Mouse (Mus musculus): ENCODE results near the gene Spint2. TPM values are rescaled to one million over a fixed set of nuclear protein-coding genes. Genes with fewer than 3 reads are reported as not detected.
A peak's percentile ranks its signal among the peaks of the same experiment; 100 is the strongest.
"Not testable (repeated sequence)": the region's sequence is repeated elsewhere in the genome, so short reads cannot be mapped to it uniquely, and the experiment has no call there.

Gene Spint2
- polyA plus RNA-seq, 1 experiment, result 37.0 TPM

DNA sequence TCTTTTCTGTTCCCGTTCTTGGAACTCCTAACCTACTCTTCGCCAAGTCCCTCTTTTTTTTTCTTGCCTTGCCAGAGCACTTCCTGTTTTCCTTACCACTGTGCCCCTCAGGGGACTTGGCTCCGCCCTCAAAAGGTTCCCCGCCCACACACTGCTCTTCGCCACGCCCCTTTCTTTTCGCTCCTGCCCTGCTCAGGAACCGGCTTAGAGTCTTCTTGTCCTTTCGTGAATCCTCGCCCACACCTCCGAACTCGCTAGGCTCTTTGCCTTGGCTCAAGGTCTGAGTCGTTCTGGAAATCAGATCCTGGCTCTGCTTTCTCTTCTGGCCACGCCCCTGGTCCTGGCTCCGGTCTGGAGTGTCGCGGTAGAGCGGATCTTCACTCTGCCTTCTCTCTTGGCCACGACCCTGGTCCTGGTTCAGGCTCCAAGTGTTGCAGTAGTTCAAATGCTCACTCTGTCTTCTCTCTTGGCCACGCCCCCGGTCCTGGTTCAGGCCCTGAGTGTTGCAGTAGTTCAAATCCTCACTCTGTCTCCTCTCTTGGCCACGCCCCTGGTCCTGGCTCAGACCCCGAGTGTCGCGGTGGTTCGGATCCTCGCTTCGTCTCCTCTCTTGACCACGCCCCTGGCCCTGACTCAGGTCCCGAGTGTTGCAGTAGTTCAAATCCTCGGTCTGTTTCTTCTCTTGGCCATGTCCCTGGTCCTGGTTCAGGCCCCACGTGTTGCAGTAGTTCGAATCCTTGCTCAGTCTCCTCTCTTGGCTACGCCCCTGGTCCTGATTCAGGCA, 70.1 kb downstream of the Spint2 start:
- TF ChIP-seq FLI1 (IDR thresholded peaks at IDR 0.05; ENCODE audit: low read length) (no peak), GATA1 (IDR thresholded peaks at IDR 0.05; ENCODE audit: borderline replicate concordance, low read length) (no peak)
- no peaks in the 10 kb centered on the region for H3K27me3 ChIP-seq (replicated peaks)

DNA sequence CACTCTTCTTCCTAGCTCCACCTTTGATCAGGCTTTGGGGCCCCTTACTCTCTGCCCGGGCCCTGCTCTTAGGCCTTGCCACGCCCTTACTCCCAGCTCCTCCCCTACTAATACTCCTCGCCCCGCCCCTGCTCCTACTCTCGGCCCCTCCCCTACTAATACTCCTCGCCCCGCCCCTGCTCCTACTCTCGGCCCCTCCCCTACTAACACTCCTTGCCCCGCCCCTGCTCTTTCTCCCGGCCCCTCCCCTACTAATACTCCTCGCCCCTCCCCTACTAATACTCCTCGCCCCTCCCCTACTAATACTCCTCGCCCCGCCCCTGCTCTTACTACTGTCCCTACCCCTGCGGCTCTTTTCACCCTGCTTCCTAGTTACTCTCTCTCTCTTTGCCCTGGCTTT, 70.7 kb downstream of the Spint2 start:
- H3K4me3 ChIP-seq (replicated peaks), result peak overlapping the region; percentile 93
- not testable (repeated sequence) for H3K27me3 ChIP-seq (replicated peaks)
- H3K9me3 ChIP-seq, result peaks cover 33% of the 10 kb centered on the region
- H3K4me1 ChIP-seq, result peaks cover 29% of the 10 kb centered on the region
- peaks cover 13% of the 10 kb centered on the region for H3K36me3 ChIP-seq (replicated peaks; ENCODE audit: low read length)

More for the DNA sequence above, 70.1 kb downstream of the Spint2 start:
- Histone ChIP-seq H3K36me3 (replicated peaks; ENCODE audit: low read length) (peaks cover 18% of the 10 kb centered on the region), H3K4me1 (peaks cover 30% of the 10 kb centered on the region), H3K9me3 (peaks cover 35% of the 10 kb centered on the region), H3K4me3 (replicated peaks) (peak overlapping the region; percentile 93)

Other genes with a start within 250 kb of the Spint2 start
- gene Ryr1, start 156.7 kb downstream of the Spint2 start, polyA plus RNA-seq (2012; ENCODE audit: insufficient read depth, low replicate concordance), result 0.12 TPM in 1 of 2 replicates, not detected in the other
- 1.9 and 7.5 TPM in 2 replicates for gene Rasgrp4, start 147.1 kb downstream of the Spint2 start, polyA plus RNA-seq (2012; ENCODE audit: insufficient read depth, low replicate concordance)
- 75.5 and 135 TPM in 2 replicates for gene Fam98c, start 125.7 kb downstream of the Spint2 start, polyA plus RNA-seq (2012; ENCODE audit: insufficient read depth, low replicate concordance)
- 16.0 and 26.1 TPM in 2 replicates for gene Ggn, start 111.7 kb downstream of the Spint2 start, polyA plus RNA-seq (2012; ENCODE audit: insufficient read depth, low replicate concordance)
- gene Spred3, start 111.5 kb downstream of the Spint2 start, polyA plus RNA-seq (2012; ENCODE audit: insufficient read depth, low replicate concordance), result 5.9 and 7.0 TPM in 2 replicates
- 131 and 177 TPM in 2 replicates for gene Psmd8, start 101.2 kb downstream of the Spint2 start, polyA plus RNA-seq (2012; ENCODE audit: insufficient read depth, low replicate concordance)
- gene Catsperg1, start 67.9 kb downstream of the Spint2 start, polyA plus RNA-seq (2012; ENCODE audit: insufficient read depth, low replicate concordance), result 0.19 and 0.61 TPM in 2 replicates
- 32.5 and 42.2 TPM in 2 replicates for gene Kcnk6, start 49.4 kb downstream of the Spint2 start, polyA plus RNA-seq (2012; ENCODE audit: insufficient read depth, low replicate concordance)
- gene Yif1b, start 43.6 kb downstream of the Spint2 start, polyA plus RNA-seq (2012; ENCODE audit: insufficient read depth, low replicate concordance), result 1,324 and 2,330 TPM in 2 replicates
- 0.46 TPM in 1 of 2 replicates, not detected in the other for gene 2200002D01Rik, start 33.4 kb downstream of the Spint2 start, polyA plus RNA-seq (2012; ENCODE audit: insufficient read depth, low replicate concordance)
- gene Ppp1r14a, start 7.4 kb upstream of the Spint2 start, polyA plus RNA-seq (2012; ENCODE audit: insufficient read depth, low replicate concordance), result 12.7 and 22.8 TPM in 2 replicates
- 1.2 TPM in 1 of 2 replicates, not detected in the other for gene Dpf1, start 22.0 kb upstream of the Spint2 start, polyA plus RNA-seq (2012; ENCODE audit: insufficient read depth, low replicate concordance)
- gene Sipa1l3, start 236.7 kb upstream of the Spint2 start, polyA plus RNA-seq (2012; ENCODE audit: insufficient read depth, low replicate concordance), result 27.5 and 46.5 TPM in 2 replicates